Mouse (Mus musculus): Measurements from ENCODE around the gene Themis. TPM values are rescaled to one million over a fixed set of nuclear protein-coding genes. Genes with fewer than 3 reads are reported as not detected.

The Themis gene
- total and polyA plus RNA-seq, 3 experiments: 0.27 TPM; not detected in 2

DNA sequence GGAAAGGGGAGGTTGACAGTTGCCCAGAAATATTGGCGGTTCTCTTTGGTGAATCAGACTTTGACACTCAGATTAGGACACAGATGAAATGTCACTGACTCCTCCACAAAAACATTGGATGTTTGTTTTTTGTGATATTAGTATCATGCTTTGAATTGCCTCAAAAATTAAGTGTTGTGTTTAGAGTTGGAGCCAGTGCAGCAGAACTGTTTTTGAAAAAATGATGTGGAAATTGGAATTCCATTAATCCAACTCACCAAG is 18.3 kb upstream of the Themis start:
- Histone ChIP-seq H3K4me1 (ENCODE audit: insufficient read depth, low read depth, low read length) (peaks cover 3% of the 10 kb centered on the region; the same call in 1 of the 2 replicates), H3K36me3 (replicated peaks) (no peaks in the 10 kb centered on the region), H3K9me3 (replicated peaks) (no peaks in the 10 kb centered on the region), H3K4me3 (ENCODE audit: low read depth, low read length) (no peak overlapping the region), H3K27me3 (ENCODE audit: insufficient read depth, low read length) (no peaks in the 10 kb centered on the region)
- TF ChIP-seq CTCF (IDR thresholded peaks at IDR 0.05; ENCODE audit: low read depth, low read length): no peak
- DNase-seq (ENCODE audit: low spot score) (no peak), ATAC-seq (ENCODE audit: extremely low read depth, insufficient number of reproducible peaks, low FRiP score, poor library complexity, severe bottlenecking) (no peak)

DNA sequence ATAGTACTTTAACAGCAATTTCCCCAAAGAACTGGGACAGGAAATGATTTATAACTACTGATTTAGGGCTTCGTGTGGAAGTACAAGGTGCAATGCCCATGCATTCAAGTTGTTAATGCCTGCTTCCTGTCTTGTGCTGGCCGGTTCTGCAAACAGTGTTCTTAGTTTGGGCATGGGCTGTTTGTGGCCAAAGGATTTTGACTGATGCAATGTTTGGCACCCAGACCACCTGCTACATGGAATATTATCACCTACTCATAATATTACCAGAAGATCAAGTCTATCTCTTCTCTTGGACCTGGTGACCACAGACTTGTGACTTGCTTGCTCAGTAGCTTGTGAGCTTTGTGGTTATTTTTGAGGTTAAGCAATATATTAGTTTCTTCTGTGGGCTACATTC is 16.2 kb upstream of the Themis start:
- no peaks in the 10 kb centered on the region for H3K27me3 ChIP-seq (ENCODE audit: insufficient read depth, low read length)
- no peak for TF ChIP-seq POLR2AphosphoS5 (IDR thresholded peaks at IDR 0.05; ENCODE audit: insufficient replicate concordance, low read depth, low read length)
- no peak for TF ChIP-seq TAL1 (conservative IDR thresholded peaks at IDR 0.05; ENCODE audit: low read depth, low read length)
- no peak for TF ChIP-seq GATA1 (IDR thresholded peaks at IDR 0.05; ENCODE audit: borderline replicate concordance, low read length)
- no peak for TF ChIP-seq GATA2 (IDR thresholded peaks at IDR 0.05; ENCODE audit: borderline replicate concordance, low read depth, low read length)
- TF ChIP-seq CTCF (IDR thresholded peaks at IDR 0.05; ENCODE audit: low read depth, low read length): no peak
- H3K9me3 ChIP-seq (replicated peaks): no peaks in the 10 kb centered on the region
- no peak overlapping the region for H3K4me3 ChIP-seq (ENCODE audit: low read depth, low read length)
- ATAC-seq (ENCODE audit: extremely low read depth, insufficient number of reproducible peaks, low FRiP score, poor library complexity, severe bottlenecking) (no peak), DNase-seq (ENCODE audit: low spot score) (no peak)
- H3K36me3 ChIP-seq (replicated peaks): no peaks in the 10 kb centered on the region
- peaks cover 3% of the 10 kb centered on the region; the same call in 1 of the 2 replicates for H3K4me1 ChIP-seq (ENCODE audit: insufficient read depth, low read depth, low read length)

DNA sequence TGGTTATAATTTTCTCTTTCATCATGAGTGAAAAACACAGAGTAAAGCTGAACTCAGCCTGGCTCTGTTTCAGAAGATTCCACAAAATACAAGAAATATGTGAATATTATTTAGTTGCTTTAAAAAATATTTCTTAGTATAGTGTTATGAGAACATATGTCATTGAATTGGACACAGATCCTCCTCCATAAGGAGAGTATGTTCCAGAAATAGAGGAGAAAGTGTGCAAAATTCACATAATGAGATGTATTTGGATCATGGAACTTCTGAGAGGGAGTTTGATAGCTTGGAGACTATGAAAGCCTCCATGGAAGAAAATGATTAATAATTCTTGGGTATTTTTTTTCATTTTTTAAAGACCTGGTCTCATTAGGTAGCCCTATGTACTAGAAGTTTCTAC is 13.4 kb upstream of the Themis start:
- Histone ChIP-seq H3K4me1 (ENCODE audit: insufficient read depth, low read depth, low read length) (peaks cover 3% of the 10 kb centered on the region; the same call in 1 of the 2 replicates), H3K9me3 (replicated peaks) (no peaks in the 10 kb centered on the region), H3K27me3 (ENCODE audit: insufficient read depth, low read length) (no peaks in the 10 kb centered on the region), H3K4me3 (ENCODE audit: low read depth, low read length) (no peak overlapping the region), H3K36me3 (replicated peaks) (no peaks in the 10 kb centered on the region)
- ATAC-seq (ENCODE audit: extremely low read depth, insufficient number of reproducible peaks, low FRiP score, poor library complexity, severe bottlenecking): no peak
- DNase-seq (ENCODE audit: low spot score): no peak
- TF ChIP-seq TAL1 (conservative IDR thresholded peaks at IDR 0.05; ENCODE audit: low read depth, low read length): no peak
- TF ChIP-seq GATA2 (IDR thresholded peaks at IDR 0.05; ENCODE audit: borderline replicate concordance, low read depth, low read length): no peak
- TF ChIP-seq POLR2AphosphoS5 (IDR thresholded peaks at IDR 0.05; ENCODE audit: insufficient replicate concordance, low read depth, low read length): no peak
- TF ChIP-seq CTCF (IDR thresholded peaks at IDR 0.05; ENCODE audit: low read depth, low read length): no peak
- no peak for TF ChIP-seq GATA1 (IDR thresholded peaks at IDR 0.05; ENCODE audit: borderline replicate concordance, low read length)

DNA sequence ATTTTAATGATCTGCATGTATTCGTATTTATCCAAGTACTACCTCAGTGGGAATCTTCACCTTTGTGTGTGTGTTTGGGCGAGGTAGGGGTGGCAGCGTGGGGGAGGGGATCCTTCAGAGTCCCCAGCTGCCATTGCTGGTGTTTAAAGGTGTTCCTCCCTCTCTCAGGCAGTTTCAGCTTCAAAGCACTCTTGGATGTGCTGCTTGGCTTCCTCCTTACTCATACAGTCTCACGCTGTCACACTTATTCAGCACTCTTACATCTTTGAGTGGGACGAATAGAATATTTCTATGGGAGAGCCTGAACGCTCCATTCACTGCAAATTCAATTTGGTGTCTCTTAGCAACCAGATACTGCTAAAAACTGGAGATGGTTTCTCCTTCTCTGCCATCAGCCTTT is 3.0 kb upstream of the Themis start:
- Histone ChIP-seq H3K36me3 (replicated peaks) (no peaks in the 10 kb centered on the region), H3K4me3 (ENCODE audit: low read depth, low read length) (no peak overlapping the region), H3K27me3 (ENCODE audit: insufficient read depth, low read length) (no peaks in the 10 kb centered on the region), H3K9me3 (replicated peaks) (no peaks in the 10 kb centered on the region), H3K4me1 (ENCODE audit: insufficient read depth, low read depth, low read length) (peaks cover 5% of the 10 kb centered on the region; the same call in 1 of the 2 replicates)
- no peak for TF ChIP-seq GATA1 (IDR thresholded peaks at IDR 0.05; ENCODE audit: borderline replicate concordance, low read length)
- DNase-seq (ENCODE audit: low spot score) (no peak), ATAC-seq (ENCODE audit: extremely low read depth, insufficient number of reproducible peaks, low FRiP score, poor library complexity, severe bottlenecking) (no peak)

DNA sequence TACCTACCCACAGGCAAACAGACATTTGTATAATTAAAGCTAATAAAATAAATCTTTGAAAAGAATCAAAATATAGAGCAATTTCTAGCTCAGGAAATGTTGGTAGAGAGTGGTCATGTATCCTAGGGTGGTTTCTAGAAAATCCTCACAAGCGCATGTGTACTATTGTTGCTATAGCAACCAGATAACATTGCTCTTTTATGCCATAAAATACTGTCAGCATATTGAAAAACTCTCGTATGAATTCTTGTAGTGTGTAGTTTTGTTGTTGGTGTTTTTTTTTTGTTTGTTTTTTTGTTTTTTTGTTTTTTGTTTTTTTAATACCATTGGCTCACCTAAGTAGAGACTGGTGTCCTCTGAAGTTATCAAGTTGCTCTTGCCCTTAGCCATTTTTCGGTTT is 5.8 kb downstream of the Themis start:
- no peak for DNase-seq (ENCODE audit: low spot score)
- no peaks in the 10 kb centered on the region for H3K4me1 ChIP-seq (ENCODE audit: insufficient read depth, low read depth, low read length)
- H3K4me3 ChIP-seq (ENCODE audit: low read depth, low read length): no peak overlapping the region
- TF ChIP-seq TAL1 (conservative IDR thresholded peaks at IDR 0.05; ENCODE audit: low read depth, low read length) (no peak), GATA1 (IDR thresholded peaks at IDR 0.05; ENCODE audit: borderline replicate concordance, low read length) (no peak)
- no peaks in the 10 kb centered on the region; the same call in 1 of the 2 replicates for H3K27me3 ChIP-seq (ENCODE audit: insufficient read depth, low read length)
- ATAC-seq (ENCODE audit: extremely low read depth, insufficient number of reproducible peaks, low FRiP score, poor library complexity, severe bottlenecking): no peak
- no peaks in the 10 kb centered on the region for H3K36me3 ChIP-seq (replicated peaks)
- no peaks in the 10 kb centered on the region for H3K9me3 ChIP-seq (replicated peaks)

DNA sequence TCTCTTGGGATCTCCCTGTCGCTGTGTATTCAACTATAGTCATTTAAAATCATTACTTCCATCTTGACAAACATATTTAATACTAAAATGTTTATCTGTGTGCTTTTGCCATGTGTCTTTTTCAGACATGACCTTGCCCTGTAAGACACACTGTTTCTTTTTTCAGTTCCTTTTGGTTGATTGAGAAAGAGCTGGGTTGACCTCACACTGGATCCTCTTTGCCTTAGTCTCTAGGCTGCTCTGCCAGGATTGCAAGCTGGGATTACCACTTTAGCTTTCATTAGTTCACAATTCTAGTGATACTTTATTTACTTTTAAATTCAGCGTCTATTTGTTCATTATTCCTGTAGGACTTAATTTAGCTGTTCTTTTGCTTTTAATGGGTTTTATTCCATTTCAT is 7.2 kb downstream of the Themis start:
- no peaks in the 10 kb centered on the region; the same call in 1 of the 2 replicates for H3K27me3 ChIP-seq (ENCODE audit: insufficient read depth, low read length)
- DNase-seq (ENCODE audit: low spot score) (no peak), ATAC-seq (ENCODE audit: extremely low read depth, insufficient number of reproducible peaks, low FRiP score, poor library complexity, severe bottlenecking) (no peak)
- no peak overlapping the region for H3K4me3 ChIP-seq (ENCODE audit: low read depth, low read length)
- no peaks in the 10 kb centered on the region for H3K36me3 ChIP-seq (replicated peaks)
- TF ChIP-seq POLR2AphosphoS5 (IDR thresholded peaks at IDR 0.05; ENCODE audit: insufficient replicate concordance, low read depth, low read length): no peak
- no peak for TF ChIP-seq CTCF (IDR thresholded peaks at IDR 0.05; ENCODE audit: low read depth, low read length)
- TF ChIP-seq TAL1 (conservative IDR thresholded peaks at IDR 0.05; ENCODE audit: low read depth, low read length): no peak
- no peak for TF ChIP-seq GATA2 (IDR thresholded peaks at IDR 0.05; ENCODE audit: borderline replicate concordance, low read depth, low read length)
- TF ChIP-seq GATA1 (IDR thresholded peaks at IDR 0.05; ENCODE audit: borderline replicate concordance, low read length): no peak
- H3K9me3 ChIP-seq (replicated peaks): no peaks in the 10 kb centered on the region
- H3K4me1 ChIP-seq (ENCODE audit: insufficient read depth, low read depth, low read length): no peaks in the 10 kb centered on the region

DNA sequence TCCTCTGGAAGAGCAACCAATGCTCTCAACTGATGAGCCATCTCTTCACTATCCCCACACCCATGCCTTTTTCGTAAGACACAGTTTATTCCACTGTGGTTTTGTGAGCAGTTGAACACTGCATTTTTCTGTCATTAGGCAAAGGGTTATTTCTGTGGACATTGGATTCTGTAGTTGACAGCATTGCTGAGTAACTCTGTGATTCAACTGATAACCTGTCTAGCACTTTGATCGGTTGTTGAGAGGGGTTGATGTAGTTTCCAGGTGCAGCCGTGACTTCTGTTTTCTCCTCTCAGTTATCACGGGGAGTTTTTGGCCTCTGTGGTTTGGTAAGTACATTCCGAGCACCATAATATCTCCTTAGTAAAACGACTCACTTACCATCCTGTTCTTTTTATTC is 26.8 kb downstream of the Themis start:
- no peaks in the 10 kb centered on the region for H3K9me3 ChIP-seq (replicated peaks)
- no peak for TF ChIP-seq GATA2 (IDR thresholded peaks at IDR 0.05; ENCODE audit: borderline replicate concordance, low read depth, low read length)
- TF ChIP-seq TAL1 (conservative IDR thresholded peaks at IDR 0.05; ENCODE audit: low read depth, low read length): no peak
- no peak for TF ChIP-seq GATA1 (IDR thresholded peaks at IDR 0.05; ENCODE audit: borderline replicate concordance, low read length)
- TF ChIP-seq POLR2AphosphoS5 (IDR thresholded peaks at IDR 0.05; ENCODE audit: insufficient replicate concordance, low read depth, low read length): no peak
- no peak for TF ChIP-seq CTCF (IDR thresholded peaks at IDR 0.05; ENCODE audit: low read depth, low read length)
- H3K4me1 ChIP-seq (ENCODE audit: insufficient read depth, low read depth, low read length): no peaks in the 10 kb centered on the region
- H3K36me3 ChIP-seq (replicated peaks): no peaks in the 10 kb centered on the region
- H3K27me3 ChIP-seq (ENCODE audit: insufficient read depth, low read length): no peaks in the 10 kb centered on the region
- ATAC-seq (ENCODE audit: extremely low read depth, insufficient number of reproducible peaks, low FRiP score, poor library complexity, severe bottlenecking): no peak
- H3K4me3 ChIP-seq (ENCODE audit: low read depth, low read length): no peak overlapping the region
- DNase-seq (ENCODE audit: low spot score): no peak

Measured in G1E (cell line).